Mouse (Mus musculus) small intestine, adult 2 months (tissue): ENCODE data around the gene Stard5.

ENCODE experiments used
- CTCF ChIP-seq: fragments of 200-500 bp; IDR thresholded peaks from 2 replicates; pipeline ENCODE4 v1.5.1; 2012; ENCODE audit warnings: low read depth, mild to moderate bottlenecking, control low read depth, inconsistent platforms, low read length, moderate library complexity, mixed read lengths; ENCODE audit not compliant: insufficient replicate concordance, insufficient read length; ENCODE audit errors: extremely low read depth
- POLR2A ChIP-seq: fragments of 200-500 bp; IDR thresholded peaks from 2 replicates; pipeline ENCODE4 v1.6.1; 2012; ENCODE audit warnings: low read depth, mild to moderate bottlenecking, control low read depth, inconsistent platforms, low read length, moderate library complexity

GRCm38 (mm10) chr7:83627369-83627768, 4.4 kb upstream of the Stard5 start:
- TF ChIP-seq POLR2A: no peak
- TF ChIP-seq CTCF: no peak
